Mouse (Mus musculus) intestine, embryonic 15.5 days (tissue): ENCODE results near the gene Tmem254c. TPM values are rescaled to one million over a fixed set of nuclear protein-coding genes. Genes with fewer than 3 reads are reported as not detected.
"Not testable (repeated sequence)": the region's sequence is repeated elsewhere in the genome, so short reads cannot be mapped to it uniquely, and the experiment has no call there.

Source experiments
- ATAC-seq: fragments of 200-750 bp; cut with Nextera tagmentation; 2 replicates; pipeline ENCODE4 v1.8.0; 2017; ENCODE audit warnings: moderate TSS enrichment, moderate library complexity
- H3K27ac ChIP-seq: fragments of 300-500 bp; sonication (generic); 2 replicates; pipeline ENCODE4 v1.5.1; 2015; ENCODE audit warnings: mild to moderate bottlenecking, inconsistent platforms
- H3K27me3 ChIP-seq: fragments of 300-500 bp; sonication (generic); replicated peaks from 2 replicates; pipeline ENCODE4 v1.6.1; 2015; ENCODE audit warnings: inconsistent platforms
- H3K36me3 ChIP-seq: fragments of 300-500 bp; sonication (generic); 2 replicates; pipeline ENCODE4 v1.6.1; 2015; ENCODE audit warnings: inconsistent platforms
- H3K4me1 ChIP-seq: fragments of 300-500 bp; sonication (generic); replicated peaks from 2 replicates; pipeline ENCODE4 v1.6.1; 2015; ENCODE audit warnings: inconsistent platforms
- H3K4me2 ChIP-seq: fragments of 300-500 bp; sonication (generic); replicated peaks from 2 replicates; pipeline ENCODE4 v1.6.1; 2015; ENCODE audit warnings: mild to moderate bottlenecking, inconsistent platforms
- H3K4me3 ChIP-seq: fragments of 300-500 bp; sonication (generic); replicated peaks from 2 replicates; pipeline ENCODE4 v1.5.1; 2015; ENCODE audit warnings: inconsistent platforms
- H3K9ac ChIP-seq: fragments of 300-500 bp; sonication (generic); 2 replicates; pipeline ENCODE4 v1.6.1; 2015; ENCODE audit warnings: inconsistent platforms
- H3K9me3 ChIP-seq: fragments of 300-500 bp; sonication (generic); 2 replicates; pipeline ENCODE4 v1.6.1; 2016; ENCODE audit warnings: inconsistent platforms
- WGBS: fragments of 180-500 bp; shearing (Covaris S2); methylation state at CpG from one replicate; pipeline ENCODE4 v1.1.7; 2015; 5-methylcytosine and 5-hydroxymethylcytosine counted together
- polyA plus RNA-seq: library from polyadenylated mRNA; unstranded; fragments of >200 nt; fragmentation: Nextera tagmentation; extraction: Ambion mirVana; gene quantifications from 2 replicates; pipeline ENCODE4 v1.2.1, GENCODE M21; 2015

The Tmem254c gene
- polyA plus RNA-seq = 47.1 and 59.1 TPM in 2 replicates

DNA sequence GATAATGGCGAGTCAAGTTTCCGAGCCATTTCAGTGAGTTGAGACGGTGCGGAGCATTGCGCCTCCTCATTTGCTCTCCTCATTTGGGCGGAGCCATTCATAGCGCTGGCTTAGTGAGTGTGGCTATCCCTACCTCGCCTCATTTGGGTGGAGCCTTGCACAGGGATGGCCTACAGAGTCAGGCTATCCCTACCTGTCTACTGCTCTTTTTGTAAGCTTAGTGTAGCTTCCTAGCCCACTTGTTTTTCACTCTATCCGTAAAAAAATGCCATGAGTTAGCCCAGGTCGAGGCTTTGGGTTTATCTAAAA is at the start of gene Tmem254c:
Gene Tmem254c, minus strand, starts transcription at position 31 of the 309 bp plus-strand sequence.
- ATAC-seq = peak; percentile 95
- H3K4me2 ChIP-seq, H3K27ac ChIP-seq, H3K4me1 ChIP-seq, H3K4me3 ChIP-seq, H3K9ac ChIP-seq, H3K36me3 ChIP-seq, H3K9me3 ChIP-seq, H3K27me3 ChIP-seq: not testable (repeated sequence)
- WGBS = no CpG with 5 or more reads among the region's 10 CpGs

DNA sequence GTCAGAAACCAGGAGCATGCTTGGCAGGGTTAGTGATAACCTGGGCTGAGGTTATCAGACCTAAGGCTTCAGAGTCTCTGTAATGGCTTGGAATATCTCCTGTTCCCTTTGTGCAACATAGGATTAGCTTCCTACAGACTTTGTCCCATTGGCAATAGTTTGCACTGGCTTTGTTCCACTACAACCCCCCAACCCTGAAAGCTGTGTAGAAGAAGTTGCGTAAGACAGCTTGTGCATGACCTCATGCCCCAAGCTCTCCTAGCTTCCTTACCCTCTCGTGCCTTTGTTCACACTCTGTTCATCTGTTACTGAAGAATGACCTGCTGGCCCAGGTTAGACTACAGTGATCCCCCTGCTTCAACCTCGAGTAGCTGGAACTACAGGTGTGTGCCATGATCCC is 30.5 kb upstream of the Tmem254c start:
- not testable (repeated sequence) for H3K36me3 ChIP-seq, H3K4me1 ChIP-seq, H3K4me2 ChIP-seq, ATAC-seq, H3K9me3 ChIP-seq, H3K9ac ChIP-seq, H3K27ac ChIP-seq, H3K27me3 ChIP-seq, H3K4me3 ChIP-seq
- no CpG with 5 or more reads among the region's 3 CpGs for WGBS

GRCm38 (mm10) chr14:26081997-26082396 is 14.8 kb upstream of the Tmem254c start, which contains the start of gene Cphx3:
Cphx3 (plus strand) TSS chr14:26082297.
- not testable (repeated sequence) for H3K9ac ChIP-seq, H3K4me3 ChIP-seq, H3K9me3 ChIP-seq, H3K27ac ChIP-seq, H3K4me2 ChIP-seq, H3K36me3 ChIP-seq, ATAC-seq, H3K27me3 ChIP-seq, H3K4me1 ChIP-seq
- no CpG with 5 or more reads among the region's 1 CpGs for WGBS

- not testable (repeated sequence) for H3K4me1 ChIP-seq, ATAC-seq, H3K9ac ChIP-seq, H3K36me3 ChIP-seq, H3K27ac ChIP-seq, H3K4me3 ChIP-seq, H3K9me3 ChIP-seq, H3K4me2 ChIP-seq, H3K27me3 ChIP-seq
- WGBS = no CpG with 5 or more reads among the region's 6 CpGs
These were observed 14.1 kb upstream of the Tmem254c start, which contains the start of gene Cphx2 for GRCm38 (mm10) chr14:26081216-26081615. Cphx2 (plus strand) TSS chr14:26081516.

DNA sequence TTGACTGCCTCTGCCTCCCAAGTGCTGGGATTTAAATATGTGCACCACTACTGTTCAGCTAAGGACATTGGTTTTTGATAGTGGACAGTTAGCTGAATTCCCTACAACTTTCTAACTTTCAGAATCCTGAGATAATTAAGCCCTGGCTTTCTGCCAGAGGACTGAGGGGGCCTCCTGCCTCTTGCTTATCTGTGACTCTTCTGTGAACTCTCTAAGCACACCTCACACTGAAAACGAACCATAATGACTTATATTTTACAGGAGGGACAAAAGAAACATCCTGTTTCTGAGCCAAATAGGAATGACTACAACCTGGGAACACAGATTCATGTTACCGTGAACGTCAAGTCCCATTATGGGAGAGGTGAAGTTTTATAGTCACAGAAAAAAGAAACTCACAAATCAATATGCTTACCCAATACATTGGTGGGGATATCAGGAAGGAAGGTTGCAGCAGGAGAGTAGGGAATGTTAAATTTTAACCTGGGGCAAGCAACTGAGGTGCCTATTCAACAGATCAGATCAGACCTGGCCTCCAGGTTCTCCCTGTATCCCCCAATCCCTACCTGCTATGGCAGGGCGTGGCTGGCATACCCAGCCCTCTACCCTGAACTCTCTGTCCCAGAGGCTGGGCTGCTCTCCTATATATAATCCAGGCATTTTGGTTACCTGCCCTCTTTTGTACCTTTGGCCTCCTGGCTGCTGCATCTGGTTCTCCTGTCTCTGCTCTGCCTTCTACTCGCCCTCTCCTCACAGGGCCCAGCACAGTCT is 9.7 kb upstream of the Tmem254c start:
- not testable (repeated sequence) for H3K4me1 ChIP-seq, H3K4me3 ChIP-seq, H3K4me2 ChIP-seq, H3K27ac ChIP-seq, H3K9ac ChIP-seq, H3K9me3 ChIP-seq, H3K27me3 ChIP-seq, H3K36me3 ChIP-seq
- WGBS = no CpG with 5 or more reads among the region's 5 CpGs
- ATAC-seq = peak; percentile 96

- not testable (repeated sequence) for H3K27me3 ChIP-seq, H3K27ac ChIP-seq, H3K9me3 ChIP-seq, H3K4me2 ChIP-seq, H3K9ac ChIP-seq, H3K4me1 ChIP-seq, H3K4me3 ChIP-seq, H3K36me3 ChIP-seq
- WGBS = no CpG with 5 or more reads among the region's 44 CpGs
- peak; percentile 96 for ATAC-seq
These were observed 406 bp downstream of the Tmem254c start for GRCm38 (mm10) chr14:26066574-26067324.

- H3K27me3 ChIP-seq, H3K27ac ChIP-seq, H3K36me3 ChIP-seq, ATAC-seq, H3K9ac ChIP-seq, H3K4me2 ChIP-seq, H3K4me3 ChIP-seq, H3K4me1 ChIP-seq, H3K9me3 ChIP-seq: not testable (repeated sequence)
- no CpG with 5 or more reads among the region's 6 CpGs for WGBS
These were observed 7.8 kb downstream of the Tmem254c start for GRCm38 (mm10) chr14:26059362-26059761.

GRCm38 (mm10) chr14:26058184-26058583 is 9.0 kb downstream of the Tmem254c start:
- not testable (repeated sequence) for H3K9me3 ChIP-seq, H3K36me3 ChIP-seq, H3K27ac ChIP-seq, H3K27me3 ChIP-seq, ATAC-seq, H3K4me2 ChIP-seq, H3K4me3 ChIP-seq, H3K9ac ChIP-seq, H3K4me1 ChIP-seq
- no CpG with 5 or more reads among the region's 3 CpGs for WGBS

GRCm38 (mm10) chr14:26048767-26049166 is 18.4 kb downstream of the Tmem254c start:
- not testable (repeated sequence) for ATAC-seq, H3K9ac ChIP-seq, H3K4me1 ChIP-seq, H3K4me3 ChIP-seq, H3K27ac ChIP-seq, H3K36me3 ChIP-seq, H3K9me3 ChIP-seq, H3K27me3 ChIP-seq, H3K4me2 ChIP-seq
- no CpG with 5 or more reads among the region's 9 CpGs for WGBS

- not testable (repeated sequence) for H3K4me1 ChIP-seq, H3K27me3 ChIP-seq, ATAC-seq, H3K9ac ChIP-seq, H3K4me3 ChIP-seq, H3K9me3 ChIP-seq, H3K36me3 ChIP-seq, H3K4me2 ChIP-seq, H3K27ac ChIP-seq
- no CpG with 5 or more reads among the region's 8 CpGs for WGBS
These were observed 20.1 kb downstream of the Tmem254c start for GRCm38 (mm10) chr14:26047026-26047425.

- not testable (repeated sequence) for H3K9ac ChIP-seq, H3K9me3 ChIP-seq, H3K36me3 ChIP-seq, H3K27ac ChIP-seq, H3K4me2 ChIP-seq, ATAC-seq, H3K27me3 ChIP-seq, H3K4me1 ChIP-seq, H3K4me3 ChIP-seq
- WGBS = no CpG with 5 or more reads among the region's 5 CpGs
These were observed 22.1 kb downstream of the Tmem254c start for GRCm38 (mm10) chr14:26045007-26045406.

DNA sequence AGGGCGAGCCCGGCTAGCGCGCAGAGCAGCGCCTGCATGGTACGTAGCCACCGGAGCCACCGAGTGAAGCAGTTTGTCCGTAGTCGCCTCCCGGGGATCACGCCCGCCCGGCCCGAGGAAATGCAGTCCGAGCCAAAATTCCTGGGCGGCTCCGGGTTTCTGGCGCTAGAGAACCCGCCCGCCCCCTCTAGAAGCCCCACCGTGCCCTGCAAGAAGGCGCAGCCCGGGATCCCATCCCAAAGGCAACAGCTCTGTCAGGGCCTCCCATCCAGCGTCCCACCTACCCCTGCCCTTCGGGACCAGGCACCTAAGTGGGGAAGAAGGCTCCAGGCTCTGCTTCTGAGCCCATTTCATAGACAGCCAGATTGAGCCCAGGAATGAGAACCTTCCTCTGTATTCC is 24.5 kb downstream of the Tmem254c start, which contains the start of gene Gm9780:
Gene Gm9780, minus strand, starts transcription at position 101 of the 400 bp plus-strand sequence.
- WGBS = no CpG with 5 or more reads among the region's 26 CpGs
- not testable (repeated sequence) for H3K4me2 ChIP-seq

DNA sequence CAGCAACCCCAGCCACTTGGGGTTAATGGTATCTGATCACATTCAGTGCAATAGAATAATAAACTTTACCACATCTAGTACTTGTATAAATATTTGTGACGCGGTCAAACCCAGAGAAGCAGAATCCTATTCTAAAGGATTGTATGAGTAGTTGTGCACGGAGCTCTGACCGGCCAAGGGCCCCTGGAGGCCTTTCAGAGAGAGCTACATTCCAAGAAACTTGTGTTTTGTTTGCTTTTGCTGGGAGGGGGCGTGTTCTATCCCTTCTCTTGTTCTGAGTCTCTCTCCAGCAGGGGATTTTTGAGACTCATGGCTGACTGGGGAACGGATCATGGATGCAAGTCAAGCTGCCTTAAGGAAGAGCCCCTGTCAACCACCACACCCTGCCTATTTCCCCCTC is 31.7 kb downstream of the Tmem254c start:
- not testable (repeated sequence) for H3K27me3 ChIP-seq, ATAC-seq, H3K4me3 ChIP-seq, H3K27ac ChIP-seq, H3K9ac ChIP-seq, H3K36me3 ChIP-seq, H3K9me3 ChIP-seq, H3K4me1 ChIP-seq, H3K4me2 ChIP-seq
- WGBS = no CpG with 5 or more reads among the region's 6 CpGs

More for the DNA sequence above, 24.5 kb downstream of the Tmem254c start, which contains the start of gene Gm9780:
- ATAC-seq, H3K4me1 ChIP-seq, H3K36me3 ChIP-seq, H3K27me3 ChIP-seq, H3K4me3 ChIP-seq, H3K9ac ChIP-seq, H3K27ac ChIP-seq, H3K9me3 ChIP-seq: not testable (repeated sequence)
